Mouse (Mus musculus): ENCODE results near the gene Cadm3. TPM values are rescaled to one million over a fixed set of nuclear protein-coding genes. Genes with fewer than 3 reads are reported as not detected.

Gene Cadm3
- polyA plus RNA-seq, 1 experiment = 1.6 TPM

DNA sequence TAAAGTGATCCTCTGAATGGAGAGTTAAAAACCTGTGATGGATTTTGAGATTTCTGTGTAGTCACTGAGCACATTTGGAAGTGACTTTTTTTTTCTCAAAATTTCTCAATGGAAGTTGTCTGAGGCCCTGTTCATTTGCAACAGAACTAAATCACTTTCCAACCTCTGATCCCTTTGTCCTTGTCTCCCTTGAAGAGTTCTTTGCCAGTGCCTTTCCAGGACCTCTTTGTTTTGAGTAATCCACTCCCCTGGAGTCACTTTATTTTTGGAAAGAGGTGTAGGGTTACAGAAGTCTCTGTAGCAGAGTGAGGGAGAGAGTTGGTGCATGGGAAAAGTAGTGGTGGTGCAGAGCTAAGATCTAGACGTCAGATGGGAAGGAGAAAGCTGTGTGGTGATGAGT, 19.0 kb downstream of the Cadm3 start:
- no peak for TF ChIP-seq CTCF (IDR thresholded peaks at IDR 0.05; ENCODE audit: insufficient read depth, low read length)
- TF ChIP-seq POLR2A (IDR thresholded peaks at IDR 0.05; ENCODE audit: borderline replicate concordance, extremely low read depth, low read depth, low read length) = no peak
- Histone ChIP-seq H3K4me1 (ENCODE audit: control insufficient read depth, insufficient read depth, low read length) (no peaks in the 10 kb centered on the region), H3K4me3 (replicated peaks; ENCODE audit: extremely low read depth, low read depth, low read length) (no peak overlapping the region)
- no peak for DNase-seq
- WGBS = 15% methylated on average over 1 of the region's 1 CpGs

DNA sequence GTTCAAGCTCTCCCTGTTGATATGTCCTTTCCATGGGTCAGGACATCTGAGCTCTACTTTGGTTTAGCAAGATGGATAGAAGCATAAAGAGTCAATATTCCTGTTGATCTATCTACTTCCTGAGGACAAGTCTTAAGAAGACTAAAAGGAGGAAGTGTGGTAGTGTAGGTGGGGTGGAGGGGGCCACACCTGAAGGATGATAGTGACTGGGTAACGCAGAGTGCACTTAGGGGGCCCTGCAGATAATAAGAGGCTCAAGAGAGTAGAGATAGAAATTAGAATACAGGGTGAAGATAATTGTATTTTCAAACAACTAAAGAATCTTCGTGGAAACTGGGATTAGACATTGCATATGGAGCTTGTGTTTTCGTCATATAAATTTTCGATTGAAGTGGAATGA, 22.4 kb downstream of the Cadm3 start:
- DNase-seq = no peak
- Histone ChIP-seq H3K4me1 (ENCODE audit: control insufficient read depth, insufficient read depth, low read length) (no peaks in the 10 kb centered on the region), H3K4me3 (replicated peaks; ENCODE audit: extremely low read depth, low read depth, low read length) (no peak overlapping the region)
- TF ChIP-seq POLR2A (IDR thresholded peaks at IDR 0.05; ENCODE audit: borderline replicate concordance, extremely low read depth, low read depth, low read length) (no peak), CTCF (IDR thresholded peaks at IDR 0.05; ENCODE audit: insufficient read depth, low read length) (no peak)
- 82% methylated on average over 4 of the region's 4 CpGs for WGBS

DNA sequence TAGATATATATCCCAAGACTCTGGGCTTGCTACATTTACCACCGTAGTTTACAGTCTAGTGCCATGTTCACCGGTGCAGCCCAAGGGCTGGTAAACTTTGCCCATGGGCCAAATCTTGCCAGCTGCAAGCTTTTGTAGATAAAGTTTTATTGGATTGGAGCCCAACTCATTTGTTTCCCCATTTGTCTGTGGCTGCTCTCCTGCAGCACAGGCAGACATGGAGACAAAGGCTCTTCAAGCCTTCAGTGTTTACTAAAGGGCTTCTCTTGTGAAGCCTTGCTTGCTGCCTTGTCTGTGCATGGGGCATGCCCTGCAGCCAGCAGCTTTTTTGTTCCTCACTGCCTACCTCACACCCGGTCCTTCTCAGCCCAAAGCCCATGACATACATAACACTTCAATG, 23.6 kb downstream of the Cadm3 start:
- WGBS = 69% methylated on average over 3 of the region's 3 CpGs
- DNase-seq = no peak

DNA sequence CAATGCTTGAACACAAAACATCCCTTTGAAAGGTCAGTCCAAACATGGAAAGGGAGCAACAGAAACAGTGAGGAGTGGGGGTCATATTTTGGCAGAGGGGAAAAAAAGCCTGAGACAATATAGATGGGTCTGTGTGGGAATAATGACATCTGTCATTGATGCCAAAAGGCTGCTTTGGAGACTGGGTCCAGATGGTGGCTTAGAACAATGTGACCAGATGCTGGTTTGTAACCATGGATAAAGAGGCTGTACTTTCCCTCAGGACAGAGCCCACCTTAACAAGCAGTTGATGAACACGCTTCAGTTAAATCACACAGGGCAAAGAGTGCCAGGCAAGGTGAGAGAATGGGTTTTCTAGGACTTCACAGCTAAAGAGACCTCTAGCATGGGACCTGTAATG, 25.1 kb downstream of the Cadm3 start:
- TF ChIP-seq CTCF (IDR thresholded peaks at IDR 0.05; ENCODE audit: insufficient read depth, low read length) = no peak
- TF ChIP-seq POLR2A (IDR thresholded peaks at IDR 0.05; ENCODE audit: borderline replicate concordance, extremely low read depth, low read depth, low read length) = no peak
- Histone ChIP-seq H3K4me1 (ENCODE audit: control insufficient read depth, insufficient read depth, low read length) (no peaks in the 10 kb centered on the region), H3K4me3 (replicated peaks; ENCODE audit: extremely low read depth, low read depth, low read length) (no peak overlapping the region)
- no peak for DNase-seq
- 93% methylated on average over 1 of the region's 1 CpGs for WGBS

More for the DNA sequence above, 23.6 kb downstream of the Cadm3 start:
- Histone ChIP-seq H3K4me1 (ENCODE audit: control insufficient read depth, insufficient read depth, low read length) (no peaks in the 10 kb centered on the region), H3K4me3 (replicated peaks; ENCODE audit: extremely low read depth, low read depth, low read length) (no peak overlapping the region)
- TF ChIP-seq POLR2A (IDR thresholded peaks at IDR 0.05; ENCODE audit: borderline replicate concordance, extremely low read depth, low read depth, low read length) = no peak
- TF ChIP-seq CTCF (IDR thresholded peaks at IDR 0.05; ENCODE audit: insufficient read depth, low read length) = no peak

DNA sequence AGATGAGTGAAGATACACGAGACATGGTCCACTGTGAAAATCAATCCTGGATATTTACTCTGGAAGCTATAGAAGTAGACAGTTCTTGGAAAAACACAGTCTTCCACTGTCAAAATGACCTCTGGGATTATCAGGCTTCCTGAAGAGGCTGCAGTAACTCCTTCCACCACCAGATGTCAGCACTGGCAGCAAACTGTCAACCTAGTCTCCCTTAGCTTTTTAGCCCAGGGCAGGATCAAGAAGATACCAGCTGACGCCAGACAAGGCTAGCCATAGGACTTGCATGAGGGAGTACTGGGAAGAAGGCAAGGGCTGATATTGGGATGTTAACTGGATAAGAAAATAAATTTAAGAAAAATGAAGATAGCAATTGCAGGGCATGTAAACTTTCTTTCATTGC, 28.0 kb downstream of the Cadm3 start:
- 5% methylated on average over 2 of the region's 2 CpGs for WGBS
- peak; percentile 26 for DNase-seq

DNA sequence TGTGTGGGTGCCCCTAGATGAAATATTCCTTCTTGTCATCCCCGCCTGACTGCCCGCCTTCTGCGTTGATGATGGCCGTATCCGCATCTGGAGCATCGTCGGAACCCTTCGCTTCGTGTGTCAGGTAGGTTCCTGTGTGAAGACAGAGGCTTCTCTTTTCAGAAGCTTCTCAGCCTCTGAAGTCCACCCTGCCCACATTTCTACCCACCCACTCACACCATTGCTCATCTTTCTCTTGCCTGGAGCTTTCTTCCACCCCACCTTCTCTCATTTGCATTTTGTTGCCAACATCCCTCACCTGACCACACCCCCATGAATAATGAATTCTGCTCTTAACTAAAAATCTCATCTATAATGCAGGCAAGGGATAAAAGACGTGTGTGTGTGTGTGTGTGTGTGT, 30.5 kb downstream of the Cadm3 start:
- no peak for TF ChIP-seq POLR2A (IDR thresholded peaks at IDR 0.05; ENCODE audit: borderline replicate concordance, extremely low read depth, low read depth, low read length)
- TF ChIP-seq CTCF (IDR thresholded peaks at IDR 0.05; ENCODE audit: insufficient read depth, low read length) = no peak
- H3K4me3 ChIP-seq (replicated peaks; ENCODE audit: extremely low read depth, low read depth, low read length) = no peak overlapping the region
- no peaks in the 10 kb centered on the region for H3K4me1 ChIP-seq (ENCODE audit: control insufficient read depth, insufficient read depth, low read length)
- no peak for DNase-seq
- WGBS = 89% methylated on average over 10 of the region's 10 CpGs

More for the DNA sequence above, 28.0 kb downstream of the Cadm3 start:
- Histone ChIP-seq H3K4me3 (replicated peaks; ENCODE audit: extremely low read depth, low read depth, low read length) (no peak overlapping the region), H3K4me1 (ENCODE audit: control insufficient read depth, insufficient read depth, low read length) (no peaks in the 10 kb centered on the region)
- TF ChIP-seq POLR2A (IDR thresholded peaks at IDR 0.05; ENCODE audit: borderline replicate concordance, extremely low read depth, low read depth, low read length) (no peak), CTCF (IDR thresholded peaks at IDR 0.05; ENCODE audit: insufficient read depth, low read length) (peak; percentile 78)

DNA sequence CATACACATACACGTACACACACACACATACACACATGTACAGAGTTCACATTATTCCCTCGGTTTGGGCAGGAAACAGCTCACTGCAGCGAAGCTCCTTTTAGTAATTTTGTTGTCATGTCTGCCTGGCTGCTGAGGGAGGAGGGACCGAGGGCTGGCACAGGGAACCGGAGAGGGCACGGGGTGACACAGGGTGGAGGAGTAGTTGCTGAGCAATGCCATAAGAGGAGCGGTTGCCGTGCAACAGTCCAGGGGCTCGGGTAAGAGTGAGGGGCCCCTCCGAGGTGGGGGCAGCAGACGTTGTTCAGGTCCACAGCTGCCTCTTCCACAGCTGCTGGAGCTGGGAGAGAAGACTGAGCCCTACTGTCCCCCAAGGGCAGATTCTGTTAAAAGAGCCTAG, 31.6 kb downstream of the Cadm3 start:
- TF ChIP-seq POLR2A (IDR thresholded peaks at IDR 0.05; ENCODE audit: borderline replicate concordance, extremely low read depth, low read depth, low read length) (no peak), CTCF (IDR thresholded peaks at IDR 0.05; ENCODE audit: insufficient read depth, low read length) (no peak)
- no peak for DNase-seq
- Histone ChIP-seq H3K4me3 (replicated peaks; ENCODE audit: extremely low read depth, low read depth, low read length) (no peak overlapping the region), H3K4me1 (ENCODE audit: control insufficient read depth, insufficient read depth, low read length) (no peaks in the 10 kb centered on the region)
- 38% methylated on average over 11 of the region's 11 CpGs for WGBS

DNA sequence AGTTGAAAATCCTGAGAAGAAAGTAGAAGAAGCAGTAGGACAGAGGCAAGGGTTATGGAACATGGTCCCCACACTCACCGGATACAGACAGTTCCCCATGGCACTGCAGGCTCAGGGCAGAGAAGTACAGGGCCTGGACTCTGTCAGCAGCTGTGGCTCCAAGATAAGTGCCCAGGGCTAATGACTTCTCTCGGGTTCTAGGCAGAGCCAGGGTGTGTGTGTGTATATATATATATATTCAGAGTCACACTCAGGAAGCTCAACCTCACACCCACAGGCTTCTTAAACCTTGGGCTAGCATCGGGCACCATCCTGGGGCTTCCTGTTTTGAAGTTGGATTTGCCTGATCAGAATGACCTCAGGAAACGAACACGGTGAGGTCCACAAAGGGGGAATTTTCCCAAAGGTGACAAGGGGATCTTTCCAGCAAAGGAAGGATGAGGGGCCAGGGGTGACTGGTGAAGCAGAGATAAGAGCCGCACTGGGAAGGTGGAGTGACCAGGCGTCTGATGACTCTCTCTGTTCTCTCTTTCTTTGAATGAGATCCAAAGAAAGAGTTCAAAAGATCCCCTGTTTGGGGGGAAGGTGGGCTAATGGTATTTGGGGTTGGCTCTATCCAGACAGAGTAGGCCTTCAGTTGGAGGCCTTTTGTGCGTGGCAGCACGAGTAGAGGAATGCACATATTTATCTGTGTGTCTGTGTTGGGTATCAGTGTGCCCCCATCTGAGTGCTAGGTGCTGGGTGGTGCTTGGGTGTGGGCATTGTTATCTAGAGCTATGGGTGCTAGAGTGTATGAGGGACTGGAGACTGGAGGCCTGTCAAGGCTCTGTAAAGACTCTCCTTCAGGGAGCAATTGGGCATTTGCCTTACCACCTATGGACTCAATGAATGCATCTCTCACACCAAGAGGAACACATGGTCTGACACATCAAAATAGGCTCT, 33.9 kb downstream of the Cadm3 start, which contains the start of gene Ackr1:
Gene Ackr1, minus strand, starts transcription at position 439 of the 942 bp plus-strand sequence.
- TF ChIP-seq POLR2A (IDR thresholded peaks at IDR 0.05; ENCODE audit: borderline replicate concordance, extremely low read depth, low read depth, low read length) (no peak), CTCF (IDR thresholded peaks at IDR 0.05; ENCODE audit: insufficient read depth, low read length) (no peak)
- DNase-seq = no peak
- H3K4me3 ChIP-seq (replicated peaks; ENCODE audit: extremely low read depth, low read depth, low read length) = no peak within 1 kb of the TSS
- no peaks in the 10 kb centered on the region for H3K4me1 ChIP-seq (ENCODE audit: control insufficient read depth, insufficient read depth, low read length)
- 35% methylated on average over 9 of the region's 9 CpGs for WGBS

DNA sequence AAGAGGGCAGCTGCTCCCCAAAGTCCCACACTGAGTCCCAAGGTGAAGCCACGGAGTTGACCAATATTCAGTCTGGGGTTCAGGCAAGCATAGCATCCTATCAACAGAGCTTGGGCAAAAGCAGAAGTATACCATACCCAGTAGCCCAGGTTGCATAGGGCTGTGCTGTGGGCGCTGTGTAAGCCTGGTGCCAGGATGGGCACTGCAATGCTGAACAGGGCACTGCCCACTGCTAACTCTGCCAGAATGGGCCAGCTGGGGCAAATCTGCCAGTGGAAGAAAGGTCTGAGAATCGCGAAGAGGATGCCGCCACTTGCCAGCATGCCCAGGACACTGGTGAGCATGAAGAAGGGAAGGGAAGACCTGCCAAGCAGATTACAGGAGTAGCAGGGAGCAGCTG, 35.1 kb downstream of the Cadm3 start:
- H3K4me3 ChIP-seq (replicated peaks; ENCODE audit: extremely low read depth, low read depth, low read length) = no peak overlapping the region
- DNase-seq = no peak
- TF ChIP-seq CTCF (IDR thresholded peaks at IDR 0.05; ENCODE audit: insufficient read depth, low read length) (no peak), POLR2A (IDR thresholded peaks at IDR 0.05; ENCODE audit: borderline replicate concordance, extremely low read depth, low read depth, low read length) (no peak)
- no peaks in the 10 kb centered on the region for H3K4me1 ChIP-seq (ENCODE audit: control insufficient read depth, insufficient read depth, low read length)
- 85% methylated on average over 5 of the region's 5 CpGs for WGBS

DNA sequence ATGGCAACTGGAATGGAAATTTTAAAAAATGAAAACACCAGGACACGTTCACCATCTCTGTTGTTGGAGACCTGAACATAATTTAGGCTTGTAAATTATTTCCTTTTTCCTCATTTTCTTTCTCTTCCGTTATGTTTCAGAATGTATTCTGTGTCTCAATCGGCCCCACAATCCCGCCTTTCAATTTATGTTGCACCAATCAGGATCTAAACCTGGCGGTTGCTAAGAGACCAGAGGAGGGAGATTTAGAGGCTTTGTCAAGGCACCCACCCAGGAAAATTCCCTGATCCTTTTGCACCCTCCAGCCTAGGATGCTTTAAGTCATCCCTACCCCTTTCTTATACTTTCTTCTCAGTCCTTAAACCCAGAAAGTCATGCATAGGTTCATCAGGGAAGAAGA, 37.8 kb downstream of the Cadm3 start:
- Histone ChIP-seq H3K4me1 (ENCODE audit: control insufficient read depth, insufficient read depth, low read length) (no peaks in the 10 kb centered on the region), H3K4me3 (replicated peaks; ENCODE audit: extremely low read depth, low read depth, low read length) (no peak overlapping the region)
- DNase-seq = no peak
- no peak for TF ChIP-seq POLR2A (IDR thresholded peaks at IDR 0.05; ENCODE audit: borderline replicate concordance, extremely low read depth, low read depth, low read length)
- TF ChIP-seq CTCF (IDR thresholded peaks at IDR 0.05; ENCODE audit: insufficient read depth, low read length) = no peak
- 66% methylated on average over 5 of the region's 5 CpGs for WGBS
